Mouse (Mus musculus): ENCODE results near the gene Cabp7.

DNA sequence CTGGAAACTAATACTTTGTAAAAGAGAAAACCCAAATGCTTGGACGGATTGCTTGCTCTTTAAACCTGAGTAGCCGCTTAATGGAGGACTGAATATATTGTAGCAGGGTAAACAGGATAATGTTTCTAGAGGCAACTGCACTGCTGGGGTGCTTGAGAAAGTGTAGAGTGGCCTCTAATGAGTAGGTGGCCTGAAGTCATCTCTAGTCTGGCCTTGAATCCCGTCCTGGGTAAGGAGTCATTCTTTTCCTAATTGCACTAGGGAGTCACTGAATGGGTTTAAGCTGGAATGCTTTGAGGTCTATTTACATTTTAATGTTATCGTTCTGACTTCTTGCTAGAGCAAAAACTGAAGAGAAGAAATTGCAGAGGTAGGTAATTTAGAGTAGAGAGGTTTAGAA, 41.4 kb downstream of the Cabp7 start:
- no peak for TF ChIP-seq CTCF (IDR thresholded peaks at IDR 0.05; ENCODE audit: borderline replicate concordance, control insufficient read depth, extremely low read depth, insufficient read depth, low read length, poor library complexity)
- TF ChIP-seq POLR2A (IDR thresholded peaks at IDR 0.05; ENCODE audit: control insufficient read depth, extremely low read depth, insufficient read depth, low read length, poor library complexity), result no peak
